Mouse (Mus musculus): Measurements from ENCODE around the gene Arhgef33. TPM values are rescaled to one million over a fixed set of nuclear protein-coding genes. Genes with fewer than 3 reads are reported as not detected.

Gene Arhgef33
- polyA plus RNA-seq, 1 experiment: not detected

GRCm38 (mm10) chr17:80298844-80299243, 8.4 kb upstream of the Arhgef33 start:
- Histone ChIP-seq H3K27me3 (ENCODE audit: control insufficient read depth, insufficient read depth, low read length, poor library complexity, severe bottlenecking) (no peaks in the 10 kb centered on the region), H3K9ac (ENCODE audit: low read depth, poor library complexity, severe bottlenecking) (no peak overlapping the region), H3K4me1 (ENCODE audit: control insufficient read depth, insufficient read depth, low read length) (no peaks in the 10 kb centered on the region), H3K4me3 (ENCODE audit: low read depth, low read length) (no peak overlapping the region), H3K36me3 (ENCODE audit: control insufficient read depth, insufficient read depth, low read length, poor library complexity, severe bottlenecking) (no peaks in the 10 kb centered on the region), H3K9me3 (replicated peaks; ENCODE audit: control insufficient read depth, insufficient read depth, low read length, poor library complexity, severe bottlenecking) (no peaks in the 10 kb centered on the region), H3K27ac (ENCODE audit: insufficient read depth, low read length) (no peak overlapping the region)
- TF ChIP-seq EP300 (IDR thresholded peaks at IDR 0.05; ENCODE audit: insufficient read depth, low read depth, low read length): no peak
- TF ChIP-seq CTCF (IDR thresholded peaks at IDR 0.05; ENCODE audit: low read depth, low read length): no peak
- TF ChIP-seq POLR2A (IDR thresholded peaks at IDR 0.05; ENCODE audit: insufficient read depth, low read length): no peak

DNA sequence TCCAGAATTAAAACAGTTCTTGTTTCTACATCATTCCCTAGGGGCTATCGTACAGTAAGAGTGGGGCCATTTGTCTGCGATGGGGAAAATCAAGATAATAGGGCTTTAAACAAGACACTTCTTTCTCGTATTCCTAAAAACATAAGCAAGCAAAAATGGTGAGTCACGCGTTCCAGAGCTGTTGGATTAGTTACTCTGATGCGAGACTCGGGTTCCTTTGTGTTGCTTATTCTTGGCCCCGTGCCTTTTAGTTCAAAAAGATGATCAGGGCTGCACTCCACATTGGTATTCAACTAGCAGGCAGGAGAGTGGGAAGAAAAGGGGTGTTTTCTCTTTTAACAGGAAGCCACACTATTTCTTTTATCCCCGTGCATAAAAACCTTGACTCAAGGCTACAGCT, 4.6 kb downstream of the Arhgef33 start:
- no peaks in the 10 kb centered on the region for H3K9me3 ChIP-seq (replicated peaks; ENCODE audit: control insufficient read depth, insufficient read depth, low read length, poor library complexity, severe bottlenecking)
- no peak overlapping the region for H3K4me3 ChIP-seq (ENCODE audit: low read depth, low read length)
- TF ChIP-seq EP300 (IDR thresholded peaks at IDR 0.05; ENCODE audit: insufficient read depth, low read depth, low read length) (no peak), CTCF (IDR thresholded peaks at IDR 0.05; ENCODE audit: low read depth, low read length) (no peak), POLR2A (IDR thresholded peaks at IDR 0.05; ENCODE audit: insufficient read depth, low read length) (no peak)
- H3K27ac ChIP-seq (ENCODE audit: insufficient read depth, low read length): no peak overlapping the region
- H3K4me1 ChIP-seq (ENCODE audit: control insufficient read depth, insufficient read depth, low read length): no peaks in the 10 kb centered on the region
- H3K36me3 ChIP-seq (ENCODE audit: control insufficient read depth, insufficient read depth, low read length, poor library complexity, severe bottlenecking): no peaks in the 10 kb centered on the region
- H3K27me3 ChIP-seq (ENCODE audit: control insufficient read depth, insufficient read depth, low read length, poor library complexity, severe bottlenecking): no peaks in the 10 kb centered on the region
- H3K9ac ChIP-seq (ENCODE audit: low read depth, poor library complexity, severe bottlenecking): no peak overlapping the region

- H3K27ac ChIP-seq (ENCODE audit: insufficient read depth, low read length): no peak overlapping the region
- H3K36me3 ChIP-seq (ENCODE audit: control insufficient read depth, insufficient read depth, low read length, poor library complexity, severe bottlenecking): no peaks in the 10 kb centered on the region
- no peak overlapping the region for H3K9ac ChIP-seq (ENCODE audit: low read depth, poor library complexity, severe bottlenecking)
- no peak for TF ChIP-seq EP300 (IDR thresholded peaks at IDR 0.05; ENCODE audit: insufficient read depth, low read depth, low read length)
- no peaks in the 10 kb centered on the region for H3K4me1 ChIP-seq (ENCODE audit: control insufficient read depth, insufficient read depth, low read length)
- no peak overlapping the region for H3K4me3 ChIP-seq (ENCODE audit: low read depth, low read length)
- H3K27me3 ChIP-seq (ENCODE audit: control insufficient read depth, insufficient read depth, low read length, poor library complexity, severe bottlenecking): no peaks in the 10 kb centered on the region
- H3K9me3 ChIP-seq (replicated peaks; ENCODE audit: control insufficient read depth, insufficient read depth, low read length, poor library complexity, severe bottlenecking): no peaks in the 10 kb centered on the region
Observed at GRCm38 (mm10) chr17:80312405-80312804, 5.2 kb downstream of the Arhgef33 start.

DNA sequence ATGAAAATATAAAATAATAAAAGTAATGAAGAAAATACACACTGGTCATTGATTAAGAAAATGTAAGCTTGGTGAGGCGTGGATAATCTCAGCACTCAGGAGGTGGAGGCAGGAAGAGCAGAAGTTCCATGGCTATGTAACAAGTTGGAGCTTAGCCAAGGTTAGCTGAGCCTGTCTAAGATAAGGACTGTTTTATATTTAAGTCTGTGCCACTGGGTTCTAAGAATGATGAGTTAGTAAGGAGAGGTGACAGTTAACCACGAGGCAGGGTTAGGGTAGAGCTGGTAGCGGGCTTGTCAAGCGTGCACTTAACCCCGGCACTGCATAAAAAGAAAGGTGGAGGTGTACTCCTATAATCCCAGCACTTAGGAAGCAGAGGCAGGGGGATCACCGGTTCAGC, 15.0 kb downstream of the Arhgef33 start:
- TF ChIP-seq CTCF (IDR thresholded peaks at IDR 0.05; ENCODE audit: low read depth, low read length): no peak
- TF ChIP-seq POLR2A (IDR thresholded peaks at IDR 0.05; ENCODE audit: insufficient read depth, low read length): no peak
- TF ChIP-seq EP300 (IDR thresholded peaks at IDR 0.05; ENCODE audit: insufficient read depth, low read depth, low read length): no peak
- no peak overlapping the region for H3K9ac ChIP-seq (ENCODE audit: low read depth, poor library complexity, severe bottlenecking)
- H3K36me3 ChIP-seq (ENCODE audit: control insufficient read depth, insufficient read depth, low read length, poor library complexity, severe bottlenecking): no peaks in the 10 kb centered on the region
- H3K9me3 ChIP-seq (replicated peaks; ENCODE audit: control insufficient read depth, insufficient read depth, low read length, poor library complexity, severe bottlenecking): no peaks in the 10 kb centered on the region
- H3K27me3 ChIP-seq (ENCODE audit: control insufficient read depth, insufficient read depth, low read length, poor library complexity, severe bottlenecking): no peaks in the 10 kb centered on the region
- H3K4me3 ChIP-seq (ENCODE audit: low read depth, low read length): no peak overlapping the region
- no peaks in the 10 kb centered on the region for H3K4me1 ChIP-seq (ENCODE audit: control insufficient read depth, insufficient read depth, low read length)
- no peak overlapping the region for H3K27ac ChIP-seq (ENCODE audit: insufficient read depth, low read length)

DNA sequence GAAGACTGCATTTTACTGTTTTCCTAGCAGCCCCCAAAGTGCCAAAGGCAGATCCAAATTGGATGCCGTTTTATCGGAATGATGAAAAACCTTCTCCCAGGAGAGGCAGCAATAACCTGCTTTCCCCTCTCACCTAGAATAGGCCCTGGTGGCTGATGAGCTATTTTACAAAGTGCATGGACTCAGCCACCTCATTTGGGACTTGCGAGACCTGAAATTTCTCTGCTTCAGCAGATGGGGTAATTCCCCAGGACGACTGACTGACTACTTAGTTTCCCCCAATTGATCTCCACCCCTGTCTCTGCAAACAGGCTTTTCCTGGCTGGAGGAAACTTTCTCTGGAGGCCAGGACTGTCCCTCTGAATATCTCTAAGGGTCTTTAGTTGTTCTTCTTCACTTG, 15.8 kb downstream of the Arhgef33 start:
- H3K4me1 ChIP-seq (ENCODE audit: control insufficient read depth, insufficient read depth, low read length): no peaks in the 10 kb centered on the region
- no peak overlapping the region for H3K4me3 ChIP-seq (ENCODE audit: low read depth, low read length)
- no peak overlapping the region for H3K9ac ChIP-seq (ENCODE audit: low read depth, poor library complexity, severe bottlenecking)
- no peaks in the 10 kb centered on the region for H3K9me3 ChIP-seq (replicated peaks; ENCODE audit: control insufficient read depth, insufficient read depth, low read length, poor library complexity, severe bottlenecking)
- H3K27ac ChIP-seq (ENCODE audit: insufficient read depth, low read length): no peak overlapping the region
- no peaks in the 10 kb centered on the region for H3K27me3 ChIP-seq (ENCODE audit: control insufficient read depth, insufficient read depth, low read length, poor library complexity, severe bottlenecking)
- TF ChIP-seq CTCF (IDR thresholded peaks at IDR 0.05; ENCODE audit: low read depth, low read length) (no peak), POLR2A (IDR thresholded peaks at IDR 0.05; ENCODE audit: insufficient read depth, low read length) (no peak), EP300 (IDR thresholded peaks at IDR 0.05; ENCODE audit: insufficient read depth, low read depth, low read length) (no peak)
- no peaks in the 10 kb centered on the region for H3K36me3 ChIP-seq (ENCODE audit: control insufficient read depth, insufficient read depth, low read length, poor library complexity, severe bottlenecking)

- no peak for TF ChIP-seq EP300 (IDR thresholded peaks at IDR 0.05; ENCODE audit: insufficient read depth, low read depth, low read length)
- TF ChIP-seq CTCF (IDR thresholded peaks at IDR 0.05; ENCODE audit: low read depth, low read length): no peak
- no peak for TF ChIP-seq POLR2A (IDR thresholded peaks at IDR 0.05; ENCODE audit: insufficient read depth, low read length)
- H3K27me3 ChIP-seq (ENCODE audit: control insufficient read depth, insufficient read depth, low read length, poor library complexity, severe bottlenecking): no peaks in the 10 kb centered on the region
Observed at GRCm38 (mm10) chr17:80323658-80324057, 16.5 kb downstream of the Arhgef33 start.

More at GRCm38 (mm10) chr17:80323658-80324057, 16.5 kb downstream of the Arhgef33 start:
- no peak overlapping the region for H3K4me3 ChIP-seq (ENCODE audit: low read depth, low read length)
- H3K36me3 ChIP-seq (ENCODE audit: control insufficient read depth, insufficient read depth, low read length, poor library complexity, severe bottlenecking): no peaks in the 10 kb centered on the region
- H3K9me3 ChIP-seq (replicated peaks; ENCODE audit: control insufficient read depth, insufficient read depth, low read length, poor library complexity, severe bottlenecking): no peaks in the 10 kb centered on the region
- H3K27ac ChIP-seq (ENCODE audit: insufficient read depth, low read length): no peak overlapping the region
- H3K4me1 ChIP-seq (ENCODE audit: control insufficient read depth, insufficient read depth, low read length): no peaks in the 10 kb centered on the region
- H3K9ac ChIP-seq (ENCODE audit: low read depth, poor library complexity, severe bottlenecking): no peak overlapping the region

Data from ES-Bruce4 (cell line).